ENCODE assay signal across 14 mouse cellular contexts in the genomic region with DNA sequence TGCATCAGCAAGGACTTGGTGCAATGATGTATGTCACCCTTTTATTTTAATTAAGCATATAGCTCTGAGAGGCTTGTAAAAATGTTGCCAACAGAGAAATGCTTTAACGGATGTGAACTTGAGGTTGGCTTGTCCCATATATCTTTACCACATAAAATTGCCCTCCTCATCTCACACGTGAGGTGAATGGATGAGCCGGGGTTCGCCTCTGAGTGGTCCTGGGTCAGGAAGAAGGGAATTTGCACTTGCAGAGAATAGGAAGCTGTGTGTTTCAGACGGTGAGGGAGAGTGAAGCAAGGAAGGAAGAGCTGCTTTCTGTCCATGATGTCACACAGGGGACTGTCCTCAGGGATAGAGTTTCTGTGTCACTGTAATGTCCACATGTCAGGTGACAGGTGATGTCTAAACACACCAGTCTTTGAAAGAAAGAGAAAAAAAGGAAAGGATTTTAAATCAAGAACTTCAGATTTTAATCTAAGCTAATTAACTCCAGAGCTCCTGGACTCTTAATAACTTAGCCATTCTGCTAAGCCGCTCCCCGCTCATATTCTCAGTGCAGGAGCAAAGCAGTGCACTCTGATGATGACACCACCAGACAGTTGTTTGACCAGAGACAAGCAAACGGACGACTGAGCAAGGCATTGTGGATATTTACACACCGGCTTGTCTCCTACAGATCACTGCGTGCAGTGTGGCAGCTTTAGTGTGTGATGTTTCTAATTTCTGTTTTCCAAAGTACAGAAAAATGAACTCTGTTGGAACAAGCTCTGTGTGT.
"Had no signal": no experiment of that assay in that cellular context is flagged by ENCODE, and none has a peak within 500 bp of the region (broad histone marks: within the 10 kb centered on the region; RNA-seq: fewer than 3 reads in every experiment).

No protein-coding gene starts in this region.

- H3K9me3 ChIP-seq: limb, embryonic 12.5 days had no signal

- H3K27me3 ChIP-seq: limb, embryonic 12.5 days had no signal

- H3K4me3 ChIP-seq: limb, embryonic 12.5 days had no signal

- H3K4me2 ChIP-seq: limb, embryonic 12.5 days; lung, embryonic 14.5 days; midbrain, embryonic 11.5 days had no signal

- DNase-seq: kidney, adult 8-10 months; kidney, postnatal 36 days; layer of hippocampus, adult 9-11 months; layer of hippocampus, postnatal 36 days; lung, embryonic 14.5 days; lung, postnatal 10 days; lung, postnatal 4 days; right cerebral cortex, postnatal 14 days; thymus, postnatal 36 days had no signal

- H3K27ac ChIP-seq: limb, embryonic 12.5 days; liver, embryonic 14.5 days had no signal

- H3K9ac ChIP-seq: limb, embryonic 12.5 days; liver, embryonic 14.5 days; lung, embryonic 14.5 days had no signal

- ATAC-seq: intestine, embryonic 16.5 days; midbrain, embryonic 16.5 days had no signal

- H3K36me3 ChIP-seq: limb, embryonic 12.5 days had no signal
